9 mouse cellular contexts compared by ENCODE assay signal in the genomic region with DNA sequence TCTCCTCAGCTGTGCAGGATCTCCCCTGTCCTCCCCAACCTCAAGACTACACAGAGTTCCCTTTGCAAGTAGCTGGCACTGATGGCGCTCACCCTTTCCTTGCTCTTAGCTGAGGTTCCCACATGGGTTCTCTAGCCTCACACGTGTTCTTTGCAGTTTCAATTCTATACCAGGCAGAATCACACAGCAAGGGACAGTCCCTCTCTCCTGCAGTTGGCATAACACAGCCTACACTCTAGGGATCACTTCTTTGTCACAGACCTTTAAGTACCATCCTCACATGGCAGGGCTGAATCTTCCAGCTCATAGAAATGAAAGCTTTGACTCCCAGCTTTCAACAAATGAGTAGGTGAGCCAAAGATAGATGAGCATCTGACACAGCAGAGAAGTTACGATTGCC.
"Had no signal": no experiment of that assay in that cellular context is flagged by ENCODE, and none has a peak within 500 bp of the region (broad histone marks: within the 10 kb centered on the region; RNA-seq: fewer than 3 reads in every experiment).

No protein-coding gene starts in this region.

- DNase-seq: kidney, adult 8-10 months; kidney, postnatal 25 days; lung, adult 18-20 months; lung, postnatal 36 days; thymus, postnatal 4 days had no signal

- H3K36me3 ChIP-seq: limb, embryonic 13.5 days; midbrain, embryonic 13.5 days; neural tube, embryonic 13.5 days had no signal

- H3K27me3 ChIP-seq: limb, embryonic 13.5 days; midbrain, embryonic 13.5 days; neural tube, embryonic 13.5 days had no signal

- H3K4me3 ChIP-seq: limb, embryonic 13.5 days; midbrain, embryonic 13.5 days; neural tube, embryonic 13.5 days had no signal

- ATAC-seq: midbrain, embryonic 13.5 days had no signal

- H3K9ac ChIP-seq: limb, embryonic 13.5 days; liver, embryonic 14.5 days; midbrain, embryonic 13.5 days; neural tube, embryonic 13.5 days had no signal

- H3K4me1 ChIP-seq: limb, embryonic 13.5 days; midbrain, embryonic 13.5 days; neural tube, embryonic 13.5 days had no signal

- H3K27ac ChIP-seq: limb, embryonic 13.5 days; liver, embryonic 14.5 days; midbrain, embryonic 13.5 days; neural tube, embryonic 13.5 days had no signal

- H3K4me2 ChIP-seq: limb, embryonic 13.5 days; midbrain, embryonic 13.5 days; neural tube, embryonic 13.5 days had no signal

- H3K9me3 ChIP-seq: limb, embryonic 13.5 days; midbrain, embryonic 13.5 days; neural tube, embryonic 13.5 days had no signal
